Mouse (Mus musculus): ENCODE measurements around the gene Msl1. TPM values are rescaled to one million over a fixed set of nuclear protein-coding genes. Genes with fewer than 3 reads are reported as not detected.

The Msl1 gene
- total RNA-seq, 2 experiments from 2014 or later: 67.8 to 71.5 TPM

DNA sequence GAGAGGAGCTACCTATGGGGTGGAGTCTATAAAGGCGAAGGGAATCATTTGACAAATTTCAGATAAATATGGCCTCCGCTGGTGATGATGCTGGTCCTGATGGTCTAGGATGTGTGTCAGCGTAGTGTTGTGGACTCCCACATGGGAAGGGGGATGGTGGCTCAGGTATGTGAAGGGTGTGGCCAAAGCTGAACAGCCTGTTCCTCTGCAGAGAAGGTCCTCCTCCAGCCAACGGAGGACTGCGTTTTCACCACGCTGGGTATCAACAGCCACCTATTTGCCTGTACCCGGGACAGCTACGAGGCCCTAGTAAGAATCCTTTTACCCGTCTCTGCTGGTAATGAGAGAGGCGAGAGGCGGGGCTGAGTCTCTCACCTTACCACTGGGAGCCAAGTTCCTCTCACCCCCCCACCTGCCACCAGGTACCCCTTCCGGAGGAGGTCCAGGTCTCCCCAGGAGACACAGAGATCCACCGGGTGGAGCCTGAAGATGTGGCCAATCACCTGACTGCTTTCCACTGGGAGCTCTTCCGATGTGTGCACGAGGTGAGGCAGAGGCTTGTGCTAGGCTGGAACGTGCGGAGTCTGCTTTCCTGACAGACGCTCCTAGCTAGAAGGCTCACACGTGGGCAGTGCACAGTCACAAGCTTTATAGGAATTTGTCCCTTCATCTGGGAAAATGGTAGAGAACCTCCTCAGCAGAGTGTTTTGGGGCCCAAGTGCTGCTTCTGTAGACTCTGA lies 51.7 kb downstream of the Msl1 start:
- DNase-seq: no peak

GRCm38 (mm10) chr11:98849196-98849894 lies 54.0 kb downstream of the Msl1 start:
- no peak for DNase-seq

DNA sequence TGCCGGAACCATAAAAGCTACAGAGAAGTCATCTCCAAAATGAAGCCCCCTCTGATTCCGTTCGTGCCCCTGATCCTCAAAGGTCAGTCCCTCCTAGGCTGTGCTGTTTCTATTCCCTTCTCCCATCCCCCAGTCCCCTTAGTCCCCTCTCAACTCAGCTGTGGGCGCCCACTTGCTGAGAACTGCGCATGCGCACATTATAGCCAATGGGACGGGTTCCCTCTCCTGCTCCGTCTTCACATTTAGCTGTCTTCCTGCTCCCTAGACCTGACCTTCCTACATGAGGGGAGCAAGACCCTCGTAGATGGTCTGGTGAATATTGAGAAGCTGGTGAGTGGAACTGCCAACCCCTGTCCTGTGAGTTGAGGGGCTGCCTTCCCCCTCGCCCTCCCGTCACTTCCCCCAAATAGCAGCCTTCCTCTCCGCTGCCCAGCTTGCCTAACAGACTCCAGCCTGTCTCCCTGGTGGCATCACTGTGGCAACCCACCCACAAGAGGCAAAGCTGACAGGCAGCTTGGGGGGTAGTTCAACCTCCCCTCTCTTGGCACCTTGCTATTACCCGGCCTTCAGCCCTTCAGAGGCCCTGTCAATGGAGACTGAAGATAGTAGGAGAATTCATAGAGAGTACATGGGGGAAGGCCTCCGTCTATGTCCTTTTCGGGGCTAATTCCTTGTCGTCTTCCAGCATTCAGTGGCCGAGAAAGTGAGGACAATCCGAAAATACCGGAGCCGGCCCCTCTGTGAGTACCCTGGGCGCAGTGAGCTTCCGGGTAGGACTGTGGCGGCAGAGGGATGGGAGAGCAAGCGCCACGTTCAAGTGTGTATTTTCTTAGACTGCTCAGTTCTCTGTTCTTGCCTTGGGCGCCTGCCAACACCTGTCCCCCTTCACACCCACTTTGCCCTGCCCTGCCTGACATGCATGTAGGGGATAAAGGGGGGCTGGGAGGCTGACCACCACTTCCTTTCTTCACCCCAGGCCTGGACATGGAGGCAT lies 55.1 kb downstream of the Msl1 start:
- no peak for DNase-seq

DNA sequence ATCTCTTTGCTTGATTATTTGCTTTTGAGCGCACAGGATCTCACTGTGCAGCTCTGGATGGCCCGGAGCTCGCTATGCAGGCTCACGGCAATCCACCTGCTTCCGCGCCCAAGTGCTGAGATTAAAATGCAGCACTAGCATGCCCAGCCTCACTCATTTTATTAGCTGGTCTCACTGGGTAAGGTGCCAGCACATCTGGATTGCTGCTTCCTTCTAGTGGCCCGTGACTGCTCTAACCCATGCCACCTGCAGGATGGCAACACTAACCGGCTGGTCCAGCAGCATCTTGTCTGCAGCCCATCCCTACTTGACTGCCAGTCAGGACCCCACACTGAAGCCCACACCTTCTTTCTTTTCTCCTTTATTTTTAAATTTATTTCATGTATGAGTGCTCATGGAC lies 58.8 kb downstream of the Msl1 start:
- no peak for DNase-seq

DNA sequence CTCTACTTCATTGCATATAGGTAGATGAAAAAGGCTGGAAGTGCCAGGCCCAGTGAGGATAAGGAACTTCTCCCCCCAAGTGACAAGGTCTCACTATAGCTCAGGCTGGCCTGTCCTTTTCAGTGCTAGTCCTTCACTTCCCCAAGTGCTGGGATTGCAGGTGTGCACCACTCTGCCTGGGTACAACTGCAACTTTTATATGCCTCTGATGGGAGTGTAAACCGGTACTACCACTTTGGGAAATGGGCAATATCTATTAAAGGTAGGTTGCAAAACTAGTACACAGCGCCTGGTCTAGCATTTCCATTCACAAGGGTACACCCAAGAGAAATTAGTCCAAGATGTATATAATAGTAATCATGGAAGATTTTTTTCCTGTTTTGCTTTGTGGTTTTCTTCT lies 59.3 kb downstream of the Msl1 start:
- DNase-seq: no peak

Other genes starting within 250 kb of the Msl1 start
- gene Ikzf3, start 249.5 kb upstream of the Msl1 start, total RNA-seq (2021): under 1 TPM; 0.67 to 0.72 TPM
- under 1 TPM in 1 of 2 experiments, not detected in 1; 0.17 TPM for gene Zpbp2, start 244.4 kb upstream of the Msl1 start, total RNA-seq (2021)
- gene Ormdl3, start 208.1 kb upstream of the Msl1 start, total RNA-seq (2021): 10 to 100 TPM; 36.5 to 41.5 TPM
- not detected for gene Lrrc3c, start 197.2 kb upstream of the Msl1 start, total RNA-seq (2021)
- 10 to 100 TPM; 29.2 to 29.5 TPM for gene Gm12355, start 169.9 kb upstream of the Msl1 start, total RNA-seq (2021)
- gene Gsdma3, start 169.2 kb upstream of the Msl1 start, total RNA-seq (2021): 1 to 10 TPM; 3.2 to 5.2 TPM
- gene Gsdma2, start 148.8 kb upstream of the Msl1 start, total RNA-seq (2021): not detected
- not detected for gene Gsdma, start 131.2 kb upstream of the Msl1 start, total RNA-seq (2021)
- 100 to 1,000 TPM; 138 to 140 TPM for gene Psmd3, start 113.0 kb upstream of the Msl1 start, total RNA-seq (2021)
- not detected for gene Csf3, start 94.3 kb upstream of the Msl1 start, total RNA-seq (2021)
- gene Med24, start 66.1 kb upstream of the Msl1 start, total RNA-seq (2021): 10 to 100 TPM; 51.7 to 52.3 TPM
- gene Thra, start 54.9 kb upstream of the Msl1 start, total RNA-seq (2021): 100 to 1,000 TPM; 171 to 183 TPM
- 10 to 100 TPM; 26.3 to 27.6 TPM for gene Nr1d1, start 20.2 kb upstream of the Msl1 start, total RNA-seq (2021)
- gene Casc3, start 9.4 kb downstream of the Msl1 start, total RNA-seq (2021): 10 to 100 TPM; 26.9 to 28.4 TPM
- 1 to 10 TPM; 1.3 TPM for gene Rapgefl1, start 41.3 kb downstream of the Msl1 start, total RNA-seq (2021)
- 10 to 100 TPM; 12.6 to 14.1 TPM for gene Wipf2, start 68.1 kb downstream of the Msl1 start, total RNA-seq (2021)
- gene Cdc6, start 112.3 kb downstream of the Msl1 start, total RNA-seq (2021): 10 to 100 TPM in 1 of 2 experiments, 1 to 10 TPM in 1; 9.8 to 10.2 TPM
- gene Rara, start 132.3 kb downstream of the Msl1 start, total RNA-seq (2021): 10 to 100 TPM; 34.6 to 38.1 TPM
- 1 to 10 TPM; 2.0 to 2.5 TPM for gene Gjd3, start 187.5 kb downstream of the Msl1 start, total RNA-seq (2021)
- gene Top2a, start 228.7 kb downstream of the Msl1 start, total RNA-seq (2021): 100 to 1,000 TPM; 174 to 191 TPM
- gene Igfbp4, start 245.7 kb downstream of the Msl1 start, total RNA-seq (2021): 100 to 1,000 TPM; 204 to 217 TPM

Measured in heart, postnatal 4 days (tissue).